Mouse (Mus musculus) olfactory bulb, adult 2 months (tissue): Measurements from ENCODE around the gene Slc6a5.

Experiments used
- CTCF ChIP-seq: fragments of 200-500 bp; IDR thresholded peaks from 2 replicates; pipeline ENCODE4 v1.5.1; 2012; ENCODE audit warnings: low read depth, mild to moderate bottlenecking, low read length, moderate library complexity; ENCODE audit not compliant: insufficient read depth
- POLR2A ChIP-seq: fragments of 200-500 bp; IDR thresholded peaks from 2 replicates; pipeline ENCODE4 v1.6.1; 2012; ENCODE audit warnings: mild to moderate bottlenecking, low read depth, low read length, moderate library complexity; ENCODE audit not compliant: insufficient read depth

GRCm38 (mm10) chr7:49974841-49975440, 65.0 kb downstream of the Slc6a5 start, which contains the start of gene Nell1:
- no peak for TF ChIP-seq POLR2A
- TF ChIP-seq CTCF: no peak
